Mouse (Mus musculus): Measurements from ENCODE around the gene Syt6. TPM values are rescaled to one million over a fixed set of nuclear protein-coding genes. Genes with fewer than 3 reads are reported as not detected.

The Syt6 gene
- polyA plus RNA-seq, 1 experiment from 2014 or later: not detected

GRCm38 (mm10) chr3:103649716-103650115 lies 74.7 kb downstream of the Syt6 start:
- Histone ChIP-seq H3K4me1 (replicated peaks) (no peaks in the 10 kb centered on the region), H3K27me3 (no peaks in the 10 kb centered on the region), H3K4me3 (no peak overlapping the region), H3K27ac (no peak overlapping the region), H3K4me2 (no peak overlapping the region), H3K9ac (no peak overlapping the region), H3K36me3 (no peaks in the 10 kb centered on the region), H3K9me3 (replicated peaks) (no peaks in the 10 kb centered on the region)
- ATAC-seq (replicated peaks; ENCODE audit: insufficient number of reproducible peaks, insufficient read depth, low FRiP score, low read depth): no peak
- WGBS: 89% methylated on average over 6 of the region's 6 CpGs

GRCm38 (mm10) chr3:103650406-103650805 lies 75.4 kb downstream of the Syt6 start:
- H3K4me3 ChIP-seq: no peak overlapping the region

GRCm38 (mm10) chr3:103660012-103660411 lies 85.0 kb downstream of the Syt6 start:
- Histone ChIP-seq H3K4me1 (replicated peaks) (peaks cover 12% of the 10 kb centered on the region), H3K27ac (no peak overlapping the region), H3K36me3 (no peaks in the 10 kb centered on the region), H3K4me3 (no peak overlapping the region), H3K27me3 (no peaks in the 10 kb centered on the region), H3K9me3 (replicated peaks) (no peaks in the 10 kb centered on the region), H3K4me2 (no peak overlapping the region), H3K9ac (no peak overlapping the region)
- ATAC-seq (replicated peaks; ENCODE audit: insufficient number of reproducible peaks, insufficient read depth, low FRiP score, low read depth): no peak
- WGBS: 16% methylated on average over 2 of the region's 2 CpGs

More at GRCm38 (mm10) chr3:103650406-103650805, 75.4 kb downstream of the Syt6 start:
- Histone ChIP-seq H3K36me3 (no peaks in the 10 kb centered on the region), H3K4me2 (no peak overlapping the region), H3K27me3 (no peaks in the 10 kb centered on the region), H3K27ac (no peak overlapping the region), H3K9me3 (replicated peaks) (no peaks in the 10 kb centered on the region), H3K9ac (no peak overlapping the region), H3K4me1 (replicated peaks) (no peaks in the 10 kb centered on the region)
- no peak for ATAC-seq (replicated peaks; ENCODE audit: insufficient number of reproducible peaks, insufficient read depth, low FRiP score, low read depth)
- 24% methylated on average over 1 of the region's 1 CpGs for WGBS

GRCm38 (mm10) chr3:103661714-103662113 lies 86.7 kb downstream of the Syt6 start:
- ATAC-seq (replicated peaks; ENCODE audit: insufficient number of reproducible peaks, insufficient read depth, low FRiP score, low read depth): no peak
- H3K4me1 ChIP-seq (replicated peaks): peaks cover 12% of the 10 kb centered on the region
- no peak overlapping the region for H3K4me3 ChIP-seq
- no peaks in the 10 kb centered on the region for H3K36me3 ChIP-seq
- WGBS: 83% methylated on average over 8 of the region's 8 CpGs
- no peak overlapping the region for H3K27ac ChIP-seq
- no peak overlapping the region for H3K4me2 ChIP-seq
- no peak overlapping the region for H3K9ac ChIP-seq
- no peaks in the 10 kb centered on the region for H3K27me3 ChIP-seq
- H3K9me3 ChIP-seq (replicated peaks): no peaks in the 10 kb centered on the region

- ATAC-seq (replicated peaks; ENCODE audit: insufficient number of reproducible peaks, insufficient read depth, low FRiP score, low read depth): no peak
- no peaks in the 10 kb centered on the region for H3K27me3 ChIP-seq
- H3K4me1 ChIP-seq (replicated peaks): peaks cover 12% of the 10 kb centered on the region
- no peaks in the 10 kb centered on the region for H3K36me3 ChIP-seq
- H3K9ac ChIP-seq: no peak overlapping the region
- H3K4me3 ChIP-seq: no peak overlapping the region
- 95% methylated on average over 3 of the region's 3 CpGs for WGBS
- no peak overlapping the region for H3K27ac ChIP-seq
- H3K9me3 ChIP-seq (replicated peaks): no peaks in the 10 kb centered on the region
- no peak overlapping the region for H3K4me2 ChIP-seq
Observed at GRCm38 (mm10) chr3:103663385-103663784, 88.4 kb downstream of the Syt6 start.

GRCm38 (mm10) chr3:103672113-103672512 lies 97.1 kb downstream of the Syt6 start:
- no peaks in the 10 kb centered on the region for H3K27me3 ChIP-seq
- no peaks in the 10 kb centered on the region for H3K9me3 ChIP-seq (replicated peaks)
- no peaks in the 10 kb centered on the region for H3K36me3 ChIP-seq
- H3K4me2 ChIP-seq: no peak overlapping the region
- ATAC-seq (replicated peaks; ENCODE audit: insufficient number of reproducible peaks, insufficient read depth, low FRiP score, low read depth): no peak
- 77% methylated on average over 4 of the region's 4 CpGs for WGBS
- no peaks in the 10 kb centered on the region for H3K4me1 ChIP-seq (replicated peaks)
- no peak overlapping the region for H3K9ac ChIP-seq
- no peak overlapping the region for H3K27ac ChIP-seq
- no peak overlapping the region for H3K4me3 ChIP-seq

GRCm38 (mm10) chr3:103672716-103673115 lies 97.7 kb downstream of the Syt6 start:
- Histone ChIP-seq H3K4me3 (no peak overlapping the region), H3K4me1 (replicated peaks) (no peaks in the 10 kb centered on the region), H3K9me3 (replicated peaks) (no peaks in the 10 kb centered on the region), H3K4me2 (no peak overlapping the region), H3K9ac (no peak overlapping the region), H3K27me3 (no peaks in the 10 kb centered on the region), H3K36me3 (no peaks in the 10 kb centered on the region), H3K27ac (no peak overlapping the region)
- WGBS: 16% methylated on average over 7 of the region's 7 CpGs
- no peak for ATAC-seq (replicated peaks; ENCODE audit: insufficient number of reproducible peaks, insufficient read depth, low FRiP score, low read depth)

- no peak overlapping the region for H3K27ac ChIP-seq
- no peaks in the 10 kb centered on the region for H3K36me3 ChIP-seq
- 0 out of 2 replicates have a peak, but pooled peaks cover 4% of the 10 kb centered on the region for H3K27me3 ChIP-seq
- ATAC-seq (replicated peaks; ENCODE audit: insufficient number of reproducible peaks, insufficient read depth, low FRiP score, low read depth): no peak
- H3K4me1 ChIP-seq (replicated peaks): peaks cover 5% of the 10 kb centered on the region; the same call in 1 of the 2 replicates
- H3K9ac ChIP-seq: no peak overlapping the region
- no peaks in the 10 kb centered on the region for H3K9me3 ChIP-seq (replicated peaks)
- 31% methylated on average over 6 of the region's 6 CpGs for WGBS
- no peak overlapping the region for H3K4me2 ChIP-seq
- H3K4me3 ChIP-seq: no peak overlapping the region
Observed at GRCm38 (mm10) chr3:103678811-103679210, 103.8 kb downstream of the Syt6 start.

GRCm38 (mm10) chr3:103682473-103682872 lies 107.4 kb downstream of the Syt6 start:
- Histone ChIP-seq H3K4me1 (replicated peaks) (peaks cover 5% of the 10 kb centered on the region; the same call in 1 of the 2 replicates), H3K36me3 (no peaks in the 10 kb centered on the region), H3K27ac (no peak overlapping the region), H3K9me3 (replicated peaks) (no peaks in the 10 kb centered on the region), H3K9ac (no peak overlapping the region), H3K27me3 (0 out of 2 replicates have a peak, but pooled peaks cover 4% of the 10 kb centered on the region), H3K4me2 (no peak overlapping the region), H3K4me3 (no peak overlapping the region)
- no peak for ATAC-seq (replicated peaks; ENCODE audit: insufficient number of reproducible peaks, insufficient read depth, low FRiP score, low read depth)
- 54% methylated on average over 4 of the region's 4 CpGs for WGBS

GRCm38 (mm10) chr3:103683234-103683965 lies 108.4 kb downstream of the Syt6 start:
- no peaks in the 10 kb centered on the region for H3K9me3 ChIP-seq (replicated peaks)
- H3K4me3 ChIP-seq: no peak overlapping the region
- peak overlapping the region; percentile 40 for H3K4me2 ChIP-seq
- H3K36me3 ChIP-seq: no peaks in the 10 kb centered on the region
- no peak for ATAC-seq (replicated peaks; ENCODE audit: insufficient number of reproducible peaks, insufficient read depth, low FRiP score, low read depth)
- WGBS: 11% methylated on average over 21 of the region's 21 CpGs
- H3K9ac ChIP-seq: no peak overlapping the region
- H3K4me1 ChIP-seq (replicated peaks): peaks cover 5% of the 10 kb centered on the region; the same call in 1 of the 2 replicates
- no peak overlapping the region for H3K27ac ChIP-seq
- 0 out of 2 replicates have a peak, but pooled peaks cover 4% of the 10 kb centered on the region for H3K27me3 ChIP-seq

- no peak overlapping the region for H3K27ac ChIP-seq
- peaks cover 5% of the 10 kb centered on the region; the same call in 1 of the 2 replicates for H3K4me1 ChIP-seq (replicated peaks)
- 47% methylated on average over 5 of the region's 5 CpGs for WGBS
- no peak overlapping the region for H3K4me3 ChIP-seq
- H3K27me3 ChIP-seq: 0 out of 2 replicates have a peak, but pooled peaks cover 4% of the 10 kb centered on the region
- H3K4me2 ChIP-seq: no peak overlapping the region
- no peaks in the 10 kb centered on the region for H3K36me3 ChIP-seq
- ATAC-seq (replicated peaks; ENCODE audit: insufficient number of reproducible peaks, insufficient read depth, low FRiP score, low read depth): no peak
- no peak overlapping the region for H3K9ac ChIP-seq
- H3K9me3 ChIP-seq (replicated peaks): no peaks in the 10 kb centered on the region
Observed at GRCm38 (mm10) chr3:103683966-103684319, 108.9 kb downstream of the Syt6 start.

- no peak overlapping the region for H3K27ac ChIP-seq
- no peaks in the 10 kb centered on the region for H3K36me3 ChIP-seq
- no peak overlapping the region for H3K4me3 ChIP-seq
- H3K9me3 ChIP-seq (replicated peaks): no peaks in the 10 kb centered on the region
- H3K4me2 ChIP-seq: no peak overlapping the region
- 68% methylated on average over 1 of the region's 1 CpGs for WGBS
- ATAC-seq (replicated peaks; ENCODE audit: insufficient number of reproducible peaks, insufficient read depth, low FRiP score, low read depth): no peak
- no peaks in the 10 kb centered on the region for H3K4me1 ChIP-seq (replicated peaks)
- no peak overlapping the region for H3K9ac ChIP-seq
- H3K27me3 ChIP-seq: no peaks in the 10 kb centered on the region
Observed at GRCm38 (mm10) chr3:103689043-103689442, 114.0 kb downstream of the Syt6 start.

Measured in heart, embryonic 15.5 days (tissue).